Comparison of ENCODE assay signal across 11 mouse cellular contexts in the genomic region with DNA sequence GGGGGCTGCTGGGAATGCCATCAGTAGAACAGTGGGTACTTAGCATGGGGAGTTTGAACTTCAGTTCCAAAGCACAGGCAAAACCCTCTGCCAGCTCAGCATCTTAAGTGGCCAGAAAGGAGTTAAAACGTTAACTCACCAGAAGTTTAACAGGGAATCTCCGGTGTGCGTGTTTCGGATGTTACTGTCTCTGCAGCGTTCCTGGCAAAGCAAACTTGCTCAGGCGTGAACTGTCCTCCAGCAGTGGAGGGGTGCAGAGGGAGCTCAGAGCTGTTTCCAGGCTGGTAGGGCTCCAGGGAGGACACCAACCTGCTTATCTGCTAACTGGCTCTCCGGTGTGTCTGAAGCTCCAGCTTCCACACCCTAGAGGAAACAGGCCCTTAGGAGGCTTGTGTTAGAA.
"Had no signal": no experiment of that assay in that cellular context is flagged by ENCODE, and none has a peak within 500 bp of the region (broad histone marks: within the 10 kb centered on the region; RNA-seq: fewer than 3 reads in every experiment).

No protein-coding gene starts in this region.

- DNase-seq: liver, embryonic 13.5 days; liver, postnatal 0 days; midbrain, embryonic 14.5 days; right cerebral cortex, postnatal 14 days; thymus, adult 2 months; thymus, postnatal 25 days had no signal

- H3K27ac ChIP-seq: intestine, embryonic 15.5 days; left cerebral cortex, adult 2 months; limb, embryonic 15.5 days; liver, embryonic 13.5 days; neural tube, embryonic 12.5 days; stomach, embryonic 15.5 days had no signal

- H3K9me3 ChIP-seq: intestine, embryonic 15.5 days; limb, embryonic 15.5 days; liver, embryonic 13.5 days; neural tube, embryonic 12.5 days; stomach, embryonic 15.5 days had no signal

- H3K9ac ChIP-seq: intestine, embryonic 15.5 days; limb, embryonic 15.5 days; liver, embryonic 13.5 days; liver, postnatal 0 days; neural tube, embryonic 12.5 days; stomach, embryonic 15.5 days had no signal

- H3K27me3 ChIP-seq: intestine, embryonic 15.5 days; limb, embryonic 15.5 days; neural tube, embryonic 12.5 days; stomach, embryonic 15.5 days had no signal

- H3K4me2 ChIP-seq: intestine, embryonic 15.5 days; limb, embryonic 15.5 days; liver, embryonic 13.5 days; neural tube, embryonic 12.5 days; stomach, embryonic 15.5 days had no signal

- ATAC-seq: intestine, embryonic 15.5 days; liver, postnatal 0 days had no signal

- H3K4me1 ChIP-seq: intestine, embryonic 15.5 days; limb, embryonic 15.5 days; neural tube, embryonic 12.5 days; stomach, embryonic 15.5 days had no signal

- H3K4me3 ChIP-seq: intestine, embryonic 15.5 days; left cerebral cortex, adult 2 months; limb, embryonic 15.5 days; liver, embryonic 13.5 days; neural tube, embryonic 12.5 days; stomach, embryonic 15.5 days had no signal
